Mouse (Mus musculus) gastrocnemius, adult 18-20 months (tissue): Measurements from ENCODE around the gene Fam163b. TPM values are rescaled to one million over a fixed set of nuclear protein-coding genes. Genes with fewer than 3 reads are reported as not detected.

Experiments used
- DNase-seq: peaks from one replicate; pipeline ENCODE4 v3.0.0; 2021; ENCODE audit warnings: low spot score
- total RNA-seq, 2 experiments: library from RNA; stranded (reverse); gene quantifications; 2 replicates each; pipeline ENCODE4 v1.2.3; 2021

Fam163b gene
- total RNA-seq, 2 experiments from 2014 or later, result not detected

- DNase-seq, result no peak
Observed at GRCm38 (mm10) chr2:27087581-27087980, 54.7 kb downstream of the Fam163b start.

- no peak for DNase-seq
Observed at GRCm38 (mm10) chr2:27086483-27087010, 55.7 kb downstream of the Fam163b start.

- peak; percentile 31 for DNase-seq
Observed at GRCm38 (mm10) chr2:27085801-27086200, 56.5 kb downstream of the Fam163b start.

GRCm38 (mm10) chr2:27084963-27085362 lies 57.3 kb downstream of the Fam163b start:
- no peak for DNase-seq

- DNase-seq, result no peak
Observed at GRCm38 (mm10) chr2:27083761-27084475, 58.4 kb downstream of the Fam163b start.

- DNase-seq, result no peak
Observed at GRCm38 (mm10) chr2:27079649-27080048, 62.6 kb downstream of the Fam163b start.

- DNase-seq, result peak; percentile 78
Observed at GRCm38 (mm10) chr2:27079152-27079584, 63.1 kb downstream of the Fam163b start, which contains the start of gene Adamtsl2. TSS of gene Adamtsl2 (plus strand) at chr2:27079379.

- DNase-seq, result no peak
Observed at GRCm38 (mm10) chr2:27078312-27078711, 64.0 kb downstream of the Fam163b start.

- DNase-seq, result no peak
Observed at GRCm38 (mm10) chr2:27077655-27078244, 64.5 kb downstream of the Fam163b start.

GRCm38 (mm10) chr2:27075485-27075884 lies 66.8 kb downstream of the Fam163b start:
- DNase-seq, result peak; percentile 38

GRCm38 (mm10) chr2:27074804-27075203 lies 67.5 kb downstream of the Fam163b start:
- no peak for DNase-seq

GRCm38 (mm10) chr2:27073407-27073806 lies 68.9 kb downstream of the Fam163b start:
- no peak for DNase-seq

GRCm38 (mm10) chr2:27071978-27072377 lies 70.3 kb downstream of the Fam163b start, which contains the start of gene Mymk:
TSS of gene Mymk (minus strand) at chr2:27072179.
- DNase-seq, result no peak

GRCm38 (mm10) chr2:27071137-27071536 lies 71.2 kb downstream of the Fam163b start:
- DNase-seq, result peak; percentile 58

GRCm38 (mm10) chr2:27070247-27070813 lies 72.0 kb downstream of the Fam163b start:
- DNase-seq, result no peak

GRCm38 (mm10) chr2:27069646-27070045 lies 72.6 kb downstream of the Fam163b start:
- DNase-seq, result no peak

- DNase-seq, result no peak
Observed at GRCm38 (mm10) chr2:27067996-27068395, 74.3 kb downstream of the Fam163b start.

GRCm38 (mm10) chr2:27067124-27067523 lies 75.2 kb downstream of the Fam163b start:
- DNase-seq, result no peak
